9 mouse cellular contexts compared by ENCODE assay signal in the genomic region with DNA sequence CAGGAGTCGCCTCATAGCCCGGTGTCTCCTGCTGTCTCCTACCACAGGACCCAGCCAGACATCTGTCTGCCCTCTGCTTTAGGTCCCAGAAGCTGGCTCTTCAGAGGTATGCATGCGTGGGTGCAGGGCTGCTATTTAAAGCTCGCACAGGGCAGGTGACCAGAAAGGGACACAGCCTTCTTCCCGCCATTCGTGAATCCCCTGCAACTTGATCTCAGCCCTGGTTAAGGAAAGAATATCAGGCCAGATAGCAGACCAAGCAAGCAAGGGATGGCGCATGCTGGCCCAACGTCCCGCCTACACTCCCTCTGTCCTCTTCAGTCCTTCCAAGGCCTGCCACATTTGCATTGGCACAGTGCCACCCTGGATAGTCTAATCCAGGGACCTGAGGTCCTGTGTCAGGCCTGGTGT. TPM values are rescaled to one million over a fixed set of nuclear protein-coding genes. Genes with fewer than 3 reads are reported as not detected.
DNase-seq lines count a peak whose midpoint lies in the region; ATAC-seq lines count a peak whose summit lies in the region.
"Had no signal": no experiment of that assay in that cellular context is flagged by ENCODE, and none has a peak within 500 bp of the region (broad histone marks: within the 10 kb centered on the region; RNA-seq: fewer than 3 reads in every experiment).

No protein-coding gene starts in this region.

- H3K4me3 ChIP-seq in hindbrain, embryonic 10.5 days = no peak overlapping the region
- H3K4me3 ChIP-seq in hindbrain, embryonic 11.5 days (ENCODE audit: low read depth, low read length) = no peak overlapping the region
- H3K4me3 ChIP-seq in embryonic facial prominence, embryonic 12.5 days = no peak overlapping the region
- H3K4me3 ChIP-seq: liver, embryonic 13.5 days had no signal

- intact Hi-C loops in heart, postnatal 14 days (cut with DNase I) = no loop called here
- intact Hi-C loops in left cerebral cortex, postnatal 36 days (cut with DNase I) = no loop called here

- no peak overlapping the region for H3K4me2 ChIP-seq in hindbrain, embryonic 11.5 days (replicated peaks; ENCODE audit: low read depth, low read length)
- no peak overlapping the region for H3K4me2 ChIP-seq in embryonic facial prominence, embryonic 12.5 days (replicated peaks)
- H3K4me2 ChIP-seq: liver, embryonic 13.5 days had no signal

- no peaks in the 10 kb centered on the region for H3K27me3 ChIP-seq in hindbrain, embryonic 10.5 days (ENCODE audit: insufficient read depth, poor library complexity, severe bottlenecking)
- no peaks in the 10 kb centered on the region for H3K27me3 ChIP-seq in hindbrain, embryonic 11.5 days (ENCODE audit: control insufficient read depth, insufficient read depth, low read length)
- H3K27me3 ChIP-seq in embryonic facial prominence, embryonic 12.5 days = no peaks in the 10 kb centered on the region
- H3K27me3 ChIP-seq: liver, embryonic 13.5 days had no signal

- H3K9ac ChIP-seq in hindbrain, embryonic 11.5 days (ENCODE audit: low read depth, low read length) = no peak overlapping the region
- no peak overlapping the region for H3K9ac ChIP-seq in embryonic facial prominence, embryonic 12.5 days
- H3K9ac ChIP-seq: liver, embryonic 13.5 days had no signal

- ATAC-seq in hindbrain, embryonic 11.5 days (ENCODE audit: low FRiP score) = no peak
- no peak for ATAC-seq in embryonic facial prominence, embryonic 12.5 days (ENCODE audit: insufficient number of reproducible peaks, insufficient read depth, low FRiP score, low TSS enrichment)

- H3K36me3 ChIP-seq in hindbrain, embryonic 10.5 days = peaks cover 29% of the 10 kb centered on the region; the same call in 1 of the 2 replicates
- no peaks in the 10 kb centered on the region for H3K36me3 ChIP-seq in hindbrain, embryonic 11.5 days (ENCODE audit: control insufficient read depth, insufficient read depth, low read length)
- H3K36me3 ChIP-seq in embryonic facial prominence, embryonic 12.5 days = peaks cover 68% of the 10 kb centered on the region

- no peak for DNase-seq in hindbrain, embryonic 10.5 days (ENCODE audit: low spot score)
- DNase-seq in hindbrain, embryonic 11.5 days (ENCODE audit: low spot score) = no peak
- DNase-seq in adrenal gland, adult 18-20 months (ENCODE audit: low spot score in 2 of 2) = peak; percentile 49 to 52
- peak; percentile 60 to 74 for DNase-seq in heart, postnatal 14 days
- DNase-seq in left cerebral cortex, postnatal 36 days (ENCODE audit: low spot score in 2 of 2) = peak; percentile 37
- DNase-seq in testis, postnatal 10 days (ENCODE audit: low spot score) = peak; percentile 85
- DNase-seq in urinary bladder, postnatal 36 days (ENCODE audit: low spot score in 2 of 2) = no peak
- DNase-seq: liver, embryonic 13.5 days had no signal

- H3K4me1 ChIP-seq in hindbrain, embryonic 10.5 days (replicated peaks) = peaks cover 43% of the 10 kb centered on the region
- H3K4me1 ChIP-seq in hindbrain, embryonic 11.5 days (replicated peaks; ENCODE audit: control insufficient read depth, insufficient read depth, low read length) = no peaks in the 10 kb centered on the region; the same call in 1 of the 2 replicates
- peaks cover 7% of the 10 kb centered on the region; the same call in 1 of the 2 replicates for H3K4me1 ChIP-seq in embryonic facial prominence, embryonic 12.5 days

- WGBS in hindbrain, embryonic 10.5 days = 80% methylated on average over 9 of the region's 9 CpGs
- WGBS in hindbrain, embryonic 11.5 days = 79% methylated on average over 9 of the region's 9 CpGs
- WGBS in embryonic facial prominence, embryonic 12.5 days = 66% methylated on average over 9 of the region's 9 CpGs

- no peaks in the 10 kb centered on the region for H3K9me3 ChIP-seq in hindbrain, embryonic 10.5 days
- no peaks in the 10 kb centered on the region for H3K9me3 ChIP-seq in hindbrain, embryonic 11.5 days (ENCODE audit: control insufficient read depth, low read length)
- no peaks in the 10 kb centered on the region for H3K9me3 ChIP-seq in embryonic facial prominence, embryonic 12.5 days
- H3K9me3 ChIP-seq: liver, embryonic 13.5 days had no signal

- peak overlapping the region; percentile 45; the same call in 1 of the 2 replicates for H3K27ac ChIP-seq in hindbrain, embryonic 10.5 days
- no peak overlapping the region for H3K27ac ChIP-seq in hindbrain, embryonic 11.5 days (ENCODE audit: low read depth, low read length)
- 0 out of 2 replicates have a peak overlapping the region, but pooled peaks have one; percentile 5 for H3K27ac ChIP-seq in embryonic facial prominence, embryonic 12.5 days
- H3K27ac ChIP-seq: liver, embryonic 13.5 days had no signal

RNA-seq across cellular contexts. Expression of a gene that starts 17.4 kb away (rescaled TPM):
- 61.0 and 68.8 TPM in 2 replicates for polyA plus RNA-seq in hindbrain, embryonic 10.5 days (2016; fragmentation: Nextera tagmentation; extraction: Ambion mirVana)
- polyA plus RNA-seq in hindbrain, embryonic 11.5 days (2014; fragmentation: Nextera tagmentation; extraction: Ambion mirVana) = 90.2 and 91.6 TPM in 2 replicates
- 100 to 1,000 TPM; 123 to 197 TPM for total RNA-seq in adrenal gland, adult 18-20 months (2021)
- 204 and 212 TPM in 2 replicates for polyA plus RNA-seq in embryonic facial prominence, embryonic 12.5 days (2016; fragmentation: Nextera tagmentation; extraction: Ambion mirVana)
- 100 to 1,000 TPM; 252 to 259 TPM for total RNA-seq in heart, postnatal 14 days (2021)
- total RNA-seq in left cerebral cortex, postnatal 36 days (2021) = 10 to 100 TPM; 87.1 to 88.9 TPM

RNA-seq across cellular contexts. Expression of a gene that starts 53.1 kb away (rescaled TPM):
- 14.2 and 14.7 TPM in 2 replicates for polyA plus RNA-seq in hindbrain, embryonic 10.5 days (2016; fragmentation: Nextera tagmentation; extraction: Ambion mirVana)
- polyA plus RNA-seq in hindbrain, embryonic 11.5 days (2014; fragmentation: Nextera tagmentation; extraction: Ambion mirVana) = 9.8 and 10.3 TPM in 2 replicates
- 10 to 100 TPM; 63.7 to 85.8 TPM for total RNA-seq in adrenal gland, adult 18-20 months (2021)
- 19.3 and 20.0 TPM in 2 replicates for polyA plus RNA-seq in embryonic facial prominence, embryonic 12.5 days (2016; fragmentation: Nextera tagmentation; extraction: Ambion mirVana)
- 10 to 100 TPM; 27.7 to 30.4 TPM for total RNA-seq in heart, postnatal 14 days (2021)
- total RNA-seq in left cerebral cortex, postnatal 36 days (2021) = 10 to 100 TPM; 37.5 to 42.0 TPM

Comparison
In these comparisons a context has a peak if more than half of its experiments do, and no peak if none do; other contexts are left out.
1. DNase-seq: peak in adrenal gland, adult 18-20 months (2 of 2), heart, postnatal 14 days (2 of 2), left cerebral cortex, postnatal 36 days (2 of 2) and testis, postnatal 10 days (single experiment); none in hindbrain, embryonic 10.5 days (single experiment), hindbrain, embryonic 11.5 days (single experiment) and urinary bladder, postnatal 36 days (0 of 2).